Mouse (Mus musculus) kidney, adult 2 months (tissue): ENCODE measurements around the gene Ghitm. TPM values are rescaled to one million over a fixed set of nuclear protein-coding genes. Genes with fewer than 3 reads are reported as not detected.

Experiments
- DNase-seq: peaks from one replicate; pipeline ENCODE4 v3.0.0; 2021
- H3K27ac ChIP-seq: fragments of 200-500 bp; 2 replicates; pipeline ENCODE4 v1.5.1; 2012; ENCODE audit warnings: low read depth, low read length, control low read depth, inconsistent platforms; ENCODE audit not compliant: insufficient read depth
- H3K27me3 ChIP-seq: fragments of 200-500 bp; replicated peaks from 2 replicates; pipeline ENCODE4 v1.6.1; 2012; ENCODE audit warnings: mild to moderate bottlenecking, moderate library complexity, low read length, inconsistent platforms; ENCODE audit not compliant: control insufficient read depth, insufficient read depth
- H3K36me3 ChIP-seq: fragments of 200-500 bp; 2 replicates; pipeline ENCODE4 v1.6.1; 2012; ENCODE audit warnings: mild to moderate bottlenecking, moderate library complexity, low read length, inconsistent platforms; ENCODE audit not compliant: control insufficient read depth, insufficient read depth
- H3K4me1 ChIP-seq: fragments of 200-500 bp; 2 replicates; pipeline ENCODE4 v1.6.1; 2011; ENCODE audit warnings: low read length; ENCODE audit not compliant: control insufficient read depth, insufficient read depth
- H3K4me3 ChIP-seq: fragments of 200-500 bp; 2 replicates; pipeline ENCODE4 v1.5.1; 2011; ENCODE audit warnings: mild to moderate bottlenecking, low read depth, low read length, control low read depth; ENCODE audit not compliant: insufficient read depth
- CTCF ChIP-seq: fragments of 200-500 bp; conservative IDR thresholded peaks from 2 replicates; pipeline ENCODE4 v1.5.1; 2011; ENCODE audit warnings: low read depth, mild to moderate bottlenecking, control low read depth, low read length, moderate library complexity, mixed read lengths; ENCODE audit not compliant: insufficient read depth, insufficient read length
- POLR2A ChIP-seq: fragments of 200-500 bp; IDR thresholded peaks from one replicate; pipeline ENCODE4 v1.6.1; 2011; ENCODE audit warnings: low read depth, low read length, control low read depth
- WGBS: fragments of 180-500 bp; shearing (Covaris S2); methylation state at CpG from one replicate; pipeline ENCODE4 v1.1.7; 2018; 5-methylcytosine and 5-hydroxymethylcytosine counted together
- polyA plus RNA-seq: library from polyadenylated mRNA; depleted of rRNA; stranded (reverse); fragments of >200 nt; gene quantifications from 2 replicates; pipeline ENCODE4 v1.2.3, GENCODE M21; 2012

The Ghitm gene
- polyA plus RNA-seq, 1 experiment = 327 TPM

- 0 out of 2 replicates have a peak, but pooled peaks cover 3% of the 10 kb centered on the region for H3K4me1 ChIP-seq
- H3K27me3 ChIP-seq = no peaks in the 10 kb centered on the region
- no peak within 1 kb of the TSS for H3K27ac ChIP-seq
- no peak within 1 kb of the TSS for H3K4me3 ChIP-seq
- no peak for TF ChIP-seq CTCF
- no peak for TF ChIP-seq POLR2A
- H3K36me3 ChIP-seq = no peaks in the 10 kb centered on the region
- WGBS = 50% methylated on average over 3 of the region's 3 CpGs
- no peak for DNase-seq
Observed at GRCm38 (mm10) chr14:37113922-37114321, 21.1 kb downstream of the Ghitm start, which contains the start of gene 2610528A11Rik. TSS of gene 2610528A11Rik (minus strand) at chr14:37114022.

DNA sequence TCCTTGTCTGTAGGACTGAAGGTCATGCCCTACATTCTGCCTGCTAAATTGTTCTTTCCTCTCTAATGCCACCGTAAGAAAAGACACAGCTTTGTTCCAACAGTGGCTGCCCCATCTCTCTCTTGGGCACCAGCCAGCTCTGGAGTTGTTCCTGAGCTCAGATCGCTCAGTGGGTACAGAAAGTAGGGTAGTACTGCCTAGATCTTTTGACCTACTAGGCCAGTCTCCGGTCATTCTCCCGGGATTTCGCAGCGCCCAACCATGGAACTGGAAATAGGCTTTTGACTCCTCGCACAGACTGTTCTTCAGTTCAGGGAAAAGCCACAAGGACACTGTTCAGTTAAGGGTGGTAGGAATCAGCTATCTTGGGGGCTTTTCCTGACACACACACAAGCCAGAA, 22.1 kb downstream of the Ghitm start:
- Histone ChIP-seq H3K36me3 (no peaks in the 10 kb centered on the region), H3K27me3 (no peaks in the 10 kb centered on the region), H3K4me1 (0 out of 2 replicates have a peak, but pooled peaks cover 3% of the 10 kb centered on the region), H3K4me3 (no peak overlapping the region), H3K27ac (no peak overlapping the region)
- 74% methylated on average over 7 of the region's 7 CpGs for WGBS
- TF ChIP-seq POLR2A (no peak), CTCF (no peak)
- peak; percentile 43 for DNase-seq

GRCm38 (mm10) chr14:37111371-37111770, 23.7 kb downstream of the Ghitm start:
- no peaks in the 10 kb centered on the region for H3K27me3 ChIP-seq
- H3K27ac ChIP-seq = no peak overlapping the region
- H3K36me3 ChIP-seq = no peaks in the 10 kb centered on the region
- H3K4me1 ChIP-seq = 0 out of 2 replicates have a peak, but pooled peaks cover 3% of the 10 kb centered on the region
- no peak for TF ChIP-seq CTCF
- no peak for DNase-seq
- H3K4me3 ChIP-seq = no peak overlapping the region

DNA sequence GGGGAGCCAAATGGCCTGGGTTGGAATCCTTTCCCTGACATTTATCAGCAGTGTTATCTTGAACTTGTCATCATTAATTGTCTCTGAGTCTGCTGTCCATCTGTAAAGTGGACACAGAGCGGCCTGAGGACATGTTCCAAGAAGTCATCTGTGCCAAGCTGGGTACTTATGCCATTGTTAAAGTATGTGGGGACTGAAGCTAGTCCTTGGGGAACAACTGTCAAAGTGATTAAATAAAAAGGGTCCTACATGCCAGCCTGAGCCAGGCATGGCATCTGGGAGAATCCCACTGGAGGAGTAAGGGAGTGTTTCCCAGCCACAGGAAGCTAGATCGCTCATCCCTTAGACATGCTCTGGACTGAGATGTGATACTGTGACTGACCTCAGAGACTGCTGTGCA, 24.6 kb downstream of the Ghitm start:
- Histone ChIP-seq H3K4me3 (no peak overlapping the region), H3K36me3 (no peaks in the 10 kb centered on the region), H3K27me3 (no peaks in the 10 kb centered on the region), H3K4me1 (0 out of 2 replicates have a peak, but pooled peaks cover 3% of the 10 kb centered on the region), H3K27ac (no peak overlapping the region)
- TF ChIP-seq POLR2A = no peak
- TF ChIP-seq CTCF = no peak
- DNase-seq = peak; percentile 13
- 69% methylated on average over 2 of the region's 2 CpGs for WGBS

DNA sequence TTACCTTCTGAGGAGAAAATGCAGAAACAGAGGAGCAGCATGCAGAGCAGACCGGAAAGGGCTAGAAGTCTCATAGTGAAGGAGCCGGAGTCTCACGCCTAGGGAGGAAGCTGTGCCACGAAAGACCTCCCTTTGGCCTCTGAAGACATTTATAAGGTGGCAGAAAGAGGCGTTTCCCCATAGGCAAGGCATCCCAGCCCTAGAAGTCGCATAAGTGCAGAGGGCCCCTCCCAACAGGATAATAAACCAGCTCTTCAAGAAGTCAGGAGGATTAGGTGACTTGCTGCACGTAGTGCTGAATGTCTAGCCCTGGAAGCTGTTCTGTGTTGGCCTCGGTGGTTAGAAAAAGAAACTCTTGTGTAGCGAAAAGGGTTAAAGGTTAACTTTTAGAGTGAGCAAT, 25.1 kb downstream of the Ghitm start:
- no peak for DNase-seq
- no peak for TF ChIP-seq POLR2A
- TF ChIP-seq CTCF = no peak
- 0 out of 2 replicates have a peak, but pooled peaks cover 3% of the 10 kb centered on the region for H3K4me1 ChIP-seq
- WGBS = 20% methylated on average over 9 of the region's 9 CpGs
- H3K27me3 ChIP-seq = no peaks in the 10 kb centered on the region
- H3K36me3 ChIP-seq = no peaks in the 10 kb centered on the region
- H3K4me3 ChIP-seq = no peak overlapping the region
- no peak overlapping the region for H3K27ac ChIP-seq

GRCm38 (mm10) chr14:37109460-37109859, 25.6 kb downstream of the Ghitm start:
- Histone ChIP-seq H3K4me1 (0 out of 2 replicates have a peak, but pooled peaks cover 3% of the 10 kb centered on the region), H3K36me3 (no peaks in the 10 kb centered on the region), H3K27me3 (no peaks in the 10 kb centered on the region), H3K27ac (no peak overlapping the region), H3K4me3 (no peak overlapping the region)
- no peak for DNase-seq
- WGBS = 52% methylated on average over 8 of the region's 8 CpGs
- TF ChIP-seq CTCF (no peak), POLR2A (no peak)

DNA sequence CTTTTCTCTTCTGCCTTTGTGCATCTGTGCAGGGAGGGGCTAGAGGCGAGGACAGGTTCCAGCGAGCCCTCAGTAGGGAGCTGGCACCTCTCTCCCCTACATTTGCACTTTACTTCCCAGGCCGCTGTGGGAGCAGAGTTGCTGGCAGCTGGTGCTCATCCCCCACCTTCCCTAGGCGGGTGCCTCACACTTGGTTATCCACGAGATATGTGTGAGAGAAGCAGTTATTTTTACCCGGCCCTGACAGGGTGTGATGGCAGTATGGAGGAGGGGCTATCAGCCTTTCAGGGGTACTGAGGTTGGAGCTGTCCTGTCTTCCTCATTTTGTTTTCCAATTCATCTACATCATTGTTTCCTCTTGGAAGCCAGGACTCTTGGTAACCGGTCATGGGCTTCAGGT, 29.2 kb downstream of the Ghitm start:
- no peaks in the 10 kb centered on the region for H3K36me3 ChIP-seq
- WGBS = 38% methylated on average over 7 of the region's 7 CpGs
- H3K4me1 ChIP-seq = 0 out of 2 replicates have a peak, but pooled peaks cover 3% of the 10 kb centered on the region
- no peak for DNase-seq
- no peak for TF ChIP-seq POLR2A
- TF ChIP-seq CTCF = no peak
- H3K27me3 ChIP-seq = no peaks in the 10 kb centered on the region
- H3K4me3 ChIP-seq = no peak overlapping the region
- H3K27ac ChIP-seq = no peak overlapping the region

- WGBS = 37% methylated on average over 5 of the region's 5 CpGs
- DNase-seq = peak; percentile 58
- TF ChIP-seq CTCF = no peak
- no peak for TF ChIP-seq POLR2A
- Histone ChIP-seq H3K27ac (no peak overlapping the region), H3K4me3 (no peak overlapping the region), H3K36me3 (no peaks in the 10 kb centered on the region), H3K27me3 (no peaks in the 10 kb centered on the region), H3K4me1 (no peaks in the 10 kb centered on the region)
Observed at GRCm38 (mm10) chr14:37104747-37105146, 30.3 kb downstream of the Ghitm start.
